Mouse (Mus musculus) neural tube, embryonic 11.5 days (tissue): Measurements from ENCODE around the gene 3110082J24Rik. TPM values are rescaled to one million over a fixed set of nuclear protein-coding genes. Genes with fewer than 3 reads are reported as not detected.

Experiments
- ATAC-seq: fragments of 200-750 bp; cut with Nextera tagmentation; 2 replicates; pipeline ENCODE4 v1.8.0; 2017; ENCODE audit warnings: moderate number of reproducible peaks, mild to moderate bottlenecking, moderate TSS enrichment, moderate library complexity; ENCODE audit not compliant: insufficient read depth, low FRiP score, low TSS enrichment
- DNase-seq: peaks from one replicate; pipeline ENCODE4 v3.0.0-alpha.2; 2015; ENCODE audit warnings: low spot score
- H3K27ac ChIP-seq: fragments of 300-500 bp; sonication (generic); 2 replicates; pipeline ENCODE4 v1.5.1; 2014; ENCODE audit warnings: low read depth, mild to moderate bottlenecking, low read length
- H3K27me3 ChIP-seq: fragments of 300-500 bp; sonication (generic); 2 replicates; pipeline ENCODE4 v1.6.1; 2014; ENCODE audit warnings: mild to moderate bottlenecking, low read length, mixed read lengths; ENCODE audit not compliant: control insufficient read depth, insufficient read depth
- H3K36me3 ChIP-seq: fragments of 300-500 bp; sonication (generic); 2 replicates; pipeline ENCODE4 v1.6.1; 2014; ENCODE audit warnings: mild to moderate bottlenecking, low read length, moderate library complexity, mixed read lengths; ENCODE audit not compliant: control insufficient read depth, insufficient read depth
- H3K4me1 ChIP-seq: fragments of 300-500 bp; sonication (generic); 2 replicates; pipeline ENCODE4 v1.6.1; 2014; ENCODE audit warnings: low read length, mixed read lengths; ENCODE audit not compliant: control insufficient read depth, insufficient read depth
- H3K4me2 ChIP-seq: fragments of 300-500 bp; sonication (generic); 2 replicates; pipeline ENCODE4 v1.6.1; 2014; ENCODE audit warnings: low read depth, mild to moderate bottlenecking, moderate library complexity
- H3K4me3 ChIP-seq: fragments of 300-500 bp; sonication (generic); 2 replicates; pipeline ENCODE4 v1.5.1; 2014; ENCODE audit warnings: low read depth, low read length
- H3K9ac ChIP-seq: fragments of 300-500 bp; sonication (generic); 2 replicates; pipeline ENCODE4 v1.6.1; 2014; ENCODE audit warnings: mild to moderate bottlenecking, low read length
- H3K9me3 ChIP-seq: fragments of 300-500 bp; sonication (generic); 2 replicates; pipeline ENCODE4 v1.6.1; 2016; ENCODE audit warnings: low read length; ENCODE audit not compliant: control insufficient read depth
- WGBS: fragments of 180-500 bp; shearing (Covaris S2); extraction: QIAGEN DNeasy Blood & Tissue Kit; methylation state at CpG from one replicate; pipeline ENCODE4 v1.1.7; 2014; 5-methylcytosine and 5-hydroxymethylcytosine counted together
- polyA plus RNA-seq: library from polyadenylated mRNA; unstranded; fragments of >200 nt; fragmentation: Nextera tagmentation; extraction: Ambion mirVana; gene quantifications from 2 replicates; pipeline ENCODE4 v1.2.1, GENCODE M21; 2014

Gene 3110082J24Rik
- polyA plus RNA-seq, 1 experiment from 2014 or later = 2.1 TPM

DNA sequence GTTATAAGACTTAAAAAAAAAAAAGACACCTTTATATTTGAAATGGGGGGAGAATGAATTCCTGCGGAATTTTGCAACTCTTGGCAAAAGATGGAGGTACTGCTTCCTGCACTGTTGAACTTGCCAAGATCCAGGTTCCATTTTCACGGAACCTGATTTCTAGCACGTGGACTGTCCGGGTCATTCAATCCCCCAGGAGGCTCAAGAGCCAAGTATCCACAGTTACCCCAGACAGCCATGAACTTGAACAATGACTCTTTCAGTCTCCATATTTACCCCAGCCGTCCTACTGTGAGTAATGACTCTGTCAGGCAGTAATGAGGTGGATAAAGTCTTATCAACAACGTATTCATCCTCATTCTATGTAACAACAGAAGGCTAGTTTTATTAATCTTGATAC lies 40.6 kb upstream of the 3110082J24Rik start:
- no peaks in the 10 kb centered on the region for H3K27me3 ChIP-seq
- no peak overlapping the region for H3K4me3 ChIP-seq
- no peaks in the 10 kb centered on the region for H3K9me3 ChIP-seq
- H3K4me2 ChIP-seq = no peak overlapping the region
- no peak overlapping the region for H3K27ac ChIP-seq
- H3K9ac ChIP-seq = no peak overlapping the region
- DNase-seq (no peak), ATAC-seq (no peak)
- peaks cover 9% of the 10 kb centered on the region for H3K36me3 ChIP-seq
- H3K4me1 ChIP-seq = no peaks in the 10 kb centered on the region
- WGBS = 91% methylated on average over 6 of the region's 6 CpGs

DNA sequence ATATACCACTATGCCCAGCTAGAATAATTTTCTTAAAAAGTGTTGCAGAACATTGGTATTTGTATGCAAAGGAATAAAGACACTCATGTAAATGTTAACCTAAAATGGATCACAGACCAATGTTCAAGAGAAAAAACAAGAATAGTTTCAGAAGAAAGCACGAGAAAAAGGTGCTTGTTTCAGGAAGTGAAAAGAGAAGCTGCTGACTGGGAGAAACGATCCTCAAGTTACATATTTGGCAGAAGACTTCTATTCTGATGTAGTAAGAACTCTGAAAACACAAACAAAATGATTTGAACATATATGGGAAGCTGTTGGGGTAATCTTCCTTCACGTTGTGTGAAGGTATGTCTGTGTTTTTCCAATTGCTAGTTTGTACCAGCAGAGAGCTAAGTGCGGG lies 32.3 kb upstream of the 3110082J24Rik start:
- Histone ChIP-seq H3K36me3 (peaks cover 4% of the 10 kb centered on the region; the same call in 1 of the 2 replicates), H3K9me3 (no peaks in the 10 kb centered on the region), H3K27ac (no peak overlapping the region), H3K27me3 (no peaks in the 10 kb centered on the region), H3K4me3 (no peak overlapping the region), H3K4me1 (no peaks in the 10 kb centered on the region), H3K4me2 (no peak overlapping the region), H3K9ac (no peak overlapping the region)
- ATAC-seq = no peak
- WGBS = 92% methylated on average over 4 of the region's 4 CpGs
- no peak for DNase-seq

DNA sequence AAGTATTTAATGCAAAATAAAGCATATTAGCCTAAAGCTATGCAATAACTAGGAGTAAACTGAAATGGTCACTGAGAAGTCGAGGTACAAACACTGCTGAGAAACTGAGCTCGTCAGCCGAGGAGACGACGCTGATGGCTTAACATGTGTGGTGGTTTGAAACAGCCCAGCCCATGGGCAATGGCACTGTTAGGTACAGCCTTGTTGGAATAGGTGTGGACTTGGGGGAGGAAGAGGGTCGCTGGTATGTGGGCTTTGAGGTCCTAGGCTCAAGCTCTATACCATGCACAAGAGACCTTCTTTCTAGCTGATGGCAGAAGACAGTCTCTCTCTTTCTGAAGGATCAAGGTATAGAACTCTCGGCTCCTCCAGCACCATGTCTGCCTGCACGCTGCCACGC lies 31.4 kb upstream of the 3110082J24Rik start:
- Histone ChIP-seq H3K9ac (no peak overlapping the region), H3K36me3 (peaks cover 4% of the 10 kb centered on the region; the same call in 1 of the 2 replicates), H3K9me3 (no peaks in the 10 kb centered on the region), H3K27ac (no peak overlapping the region), H3K4me2 (no peak overlapping the region), H3K4me1 (no peaks in the 10 kb centered on the region), H3K4me3 (no peak overlapping the region), H3K27me3 (no peaks in the 10 kb centered on the region)
- 94% methylated on average over 9 of the region's 9 CpGs for WGBS
- ATAC-seq (no peak), DNase-seq (no peak)

DNA sequence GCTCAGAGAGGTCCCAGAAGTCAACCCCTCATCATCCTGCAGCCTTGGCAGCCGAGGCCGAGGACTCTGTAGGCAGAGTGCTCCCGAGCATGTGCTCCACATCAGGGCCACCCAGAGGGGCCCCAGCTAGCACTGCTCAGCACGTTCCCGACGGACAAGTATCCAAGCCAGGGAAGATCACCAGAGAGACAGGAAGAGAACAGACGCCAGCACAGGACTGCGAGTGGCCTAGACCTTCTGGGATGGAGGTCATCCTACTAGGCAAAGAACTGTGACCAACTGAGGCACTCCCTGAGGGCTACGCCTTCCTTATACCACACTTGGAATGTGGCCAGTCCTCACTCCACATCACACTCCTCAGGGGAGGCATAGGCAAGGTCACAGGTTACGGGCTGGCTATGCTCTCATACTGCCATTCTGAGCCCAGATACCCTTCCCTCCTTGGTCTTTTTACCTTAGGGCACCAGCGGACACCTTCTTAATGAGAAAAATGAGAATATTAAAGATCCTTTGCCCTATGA lies 29.9 kb upstream of the 3110082J24Rik start:
- ATAC-seq (no peak), DNase-seq (no peak)
- Histone ChIP-seq H3K27ac (no peak overlapping the region), H3K4me3 (no peak overlapping the region), H3K27me3 (no peaks in the 10 kb centered on the region), H3K4me2 (no peak overlapping the region), H3K9ac (no peak overlapping the region), H3K9me3 (no peaks in the 10 kb centered on the region), H3K36me3 (peaks cover 4% of the 10 kb centered on the region; the same call in 1 of the 2 replicates), H3K4me1 (no peaks in the 10 kb centered on the region)
- WGBS = 93% methylated on average over 11 of the region's 11 CpGs

DNA sequence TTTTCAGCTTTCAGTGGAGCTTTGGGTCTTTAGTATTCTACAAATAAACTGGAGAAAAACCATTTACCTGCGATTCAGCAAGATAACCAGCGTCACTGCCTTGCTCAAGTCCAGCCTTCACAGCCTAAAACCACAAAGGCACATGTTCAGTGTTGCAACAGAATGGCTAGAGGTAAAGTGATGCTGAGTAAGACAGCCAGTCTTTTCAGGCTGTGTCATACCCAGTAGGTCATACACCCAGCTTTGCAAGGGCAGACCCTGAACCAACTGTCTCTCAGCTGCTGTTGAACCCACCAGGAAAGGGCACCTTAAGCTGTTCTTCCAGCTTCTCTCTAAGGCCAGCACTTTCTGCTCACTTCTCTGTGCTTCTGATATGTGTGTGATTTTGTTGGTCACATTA lies 26.3 kb upstream of the 3110082J24Rik start:
- DNase-seq = no peak
- Histone ChIP-seq H3K9ac (no peak overlapping the region), H3K27me3 (no peaks in the 10 kb centered on the region), H3K4me3 (no peak overlapping the region), H3K4me1 (no peaks in the 10 kb centered on the region), H3K36me3 (peaks cover 6% of the 10 kb centered on the region), H3K9me3 (no peaks in the 10 kb centered on the region), H3K4me2 (no peak overlapping the region), H3K27ac (no peak overlapping the region)
- 98% methylated on average over 2 of the region's 2 CpGs for WGBS
- no peak for ATAC-seq

DNA sequence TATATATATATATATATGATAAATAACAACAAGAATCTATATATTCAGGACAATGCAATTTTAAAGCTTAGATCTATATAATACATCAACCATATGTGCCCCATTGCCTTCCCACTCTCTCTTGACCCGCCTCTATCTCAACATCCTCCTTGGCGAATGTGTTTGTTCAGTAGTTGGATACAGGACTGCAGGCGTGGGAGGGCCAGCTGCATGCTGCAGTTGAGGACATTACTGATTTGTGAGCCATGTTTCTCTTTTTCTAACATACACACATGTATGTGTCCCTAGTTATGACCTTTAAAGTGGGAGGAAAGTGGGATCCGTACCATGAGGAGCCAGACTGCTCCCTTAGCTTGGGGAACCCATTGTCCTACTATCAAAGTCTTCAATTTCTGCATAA lies 25.4 kb upstream of the 3110082J24Rik start:
- DNase-seq (no peak), ATAC-seq (no peak)
- 91% methylated on average over 4 of the region's 4 CpGs for WGBS
- Histone ChIP-seq H3K9me3 (no peaks in the 10 kb centered on the region), H3K4me3 (no peak overlapping the region), H3K9ac (no peak overlapping the region), H3K27me3 (no peaks in the 10 kb centered on the region), H3K4me1 (no peaks in the 10 kb centered on the region), H3K4me2 (no peak overlapping the region), H3K27ac (no peak overlapping the region), H3K36me3 (peaks cover 6% of the 10 kb centered on the region)

DNA sequence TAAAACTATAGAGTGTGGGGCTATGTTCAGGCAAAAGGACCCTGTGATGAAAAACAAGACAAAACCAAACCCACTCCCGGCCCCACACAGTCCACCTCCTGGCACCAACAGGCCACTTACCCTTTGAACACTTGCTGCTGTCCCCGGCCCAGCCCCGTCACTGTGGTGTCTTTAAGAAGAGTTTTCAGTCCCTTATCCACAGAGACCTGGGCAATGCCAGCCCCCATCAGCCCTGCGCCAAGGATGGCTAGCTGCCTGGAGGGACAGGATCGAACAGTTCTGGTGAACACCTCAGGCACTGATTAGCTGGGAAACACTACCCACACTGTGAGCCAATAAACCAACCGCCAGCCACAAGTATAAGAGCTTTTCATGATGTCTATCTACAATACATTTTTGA lies 22.8 kb upstream of the 3110082J24Rik start:
- WGBS = 91% methylated on average over 6 of the region's 6 CpGs
- Histone ChIP-seq H3K4me2 (no peak overlapping the region), H3K27me3 (no peaks in the 10 kb centered on the region), H3K9me3 (no peaks in the 10 kb centered on the region), H3K4me3 (no peak overlapping the region), H3K27ac (no peak overlapping the region), H3K9ac (no peak overlapping the region), H3K4me1 (no peaks in the 10 kb centered on the region), H3K36me3 (peaks cover 2% of the 10 kb centered on the region)
- ATAC-seq = no peak
- DNase-seq = no peak

DNA sequence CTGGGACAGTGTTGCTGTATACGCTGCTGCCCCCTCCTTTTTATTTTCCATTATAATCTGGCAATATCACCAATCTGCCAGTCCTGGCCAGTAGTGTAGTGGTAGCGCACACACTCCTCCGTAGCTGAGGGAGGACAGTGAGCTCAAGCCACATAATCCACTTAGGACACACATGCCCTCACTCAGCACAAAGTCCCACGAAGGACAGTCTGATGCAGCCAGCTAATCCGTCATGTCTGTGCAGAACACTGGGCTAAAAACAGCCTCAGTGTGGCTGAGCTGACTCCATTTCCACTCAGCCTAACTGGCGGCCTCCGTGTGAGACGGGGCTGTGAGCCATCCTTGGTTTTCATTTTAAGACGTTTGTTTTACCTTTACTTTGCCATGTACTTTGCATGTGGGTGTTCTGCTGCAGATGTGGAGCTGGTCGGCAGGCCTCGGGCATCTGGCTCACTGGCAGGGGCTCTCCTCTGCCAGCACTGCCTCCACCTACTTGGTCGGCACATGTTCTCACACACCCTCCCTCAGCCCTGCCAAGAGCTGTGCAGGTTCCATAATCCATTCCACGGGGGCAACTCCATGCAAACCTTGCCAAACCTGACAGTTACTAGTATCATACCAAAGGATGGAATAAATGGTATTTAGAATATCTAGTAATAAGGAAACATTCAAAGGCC lies 22.2 kb upstream of the 3110082J24Rik start:
- H3K9ac ChIP-seq = no peak overlapping the region
- peaks cover 2% of the 10 kb centered on the region for H3K36me3 ChIP-seq
- H3K27ac ChIP-seq = no peak overlapping the region
- H3K27me3 ChIP-seq = no peaks in the 10 kb centered on the region
- H3K4me3 ChIP-seq = no peak overlapping the region
- no peak for DNase-seq
- no peaks in the 10 kb centered on the region for H3K4me1 ChIP-seq
- no peak overlapping the region for H3K4me2 ChIP-seq
- 92% methylated on average over 13 of the region's 13 CpGs for WGBS
- no peaks in the 10 kb centered on the region for H3K9me3 ChIP-seq
- ATAC-seq = no peak

DNA sequence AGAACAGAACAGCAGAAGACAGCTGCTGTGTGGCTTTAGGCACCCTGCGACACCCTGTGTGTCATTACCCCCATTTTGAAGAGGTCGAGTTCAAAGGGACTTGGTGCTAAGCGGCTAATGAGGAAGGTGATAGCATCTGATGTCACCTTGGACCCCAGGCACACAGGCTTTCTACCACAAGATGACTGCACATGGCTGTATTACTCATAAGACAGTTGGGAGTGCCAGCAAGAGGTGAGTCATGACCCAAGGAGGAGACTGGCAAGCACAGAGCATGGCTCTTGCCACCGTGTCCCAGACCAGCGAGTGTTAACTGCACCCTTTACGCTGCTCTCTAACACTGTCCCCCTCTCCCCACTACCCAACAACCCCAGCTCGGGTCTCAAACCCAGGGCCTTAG lies 20.9 kb upstream of the 3110082J24Rik start:
- no peak for DNase-seq
- WGBS = 90% methylated on average over 7 of the region's 7 CpGs
- ATAC-seq = no peak

More for the DNA sequence above, 20.9 kb upstream of the 3110082J24Rik start:
- Histone ChIP-seq H3K4me1 (no peaks in the 10 kb centered on the region), H3K36me3 (peaks cover 4% of the 10 kb centered on the region), H3K4me3 (no peak overlapping the region), H3K9ac (no peak overlapping the region), H3K27me3 (no peaks in the 10 kb centered on the region), H3K4me2 (no peak overlapping the region), H3K9me3 (no peaks in the 10 kb centered on the region), H3K27ac (no peak overlapping the region)
